Mouse (Mus musculus) MEL (cell line): Measurements from ENCODE around the gene Atrnl1. TPM values are rescaled to one million over a fixed set of nuclear protein-coding genes. Genes with fewer than 3 reads are reported as not detected.
A peak's percentile ranks its signal among the peaks of the same experiment; 100 is the strongest.

Experiments
- DNase-seq: peaks from one replicate; pipeline ENCODE4 v3.0.0; 2011; ENCODE audit warnings: low read depth, low spot score
- H3K27ac ChIP-seq: 2 replicates; pipeline ENCODE4 v1.5.1; 2012; ENCODE audit warnings: low read depth, mild to moderate bottlenecking, control low read depth, low read length, moderate library complexity; ENCODE audit not compliant: control insufficient read depth
- H3K27me3 ChIP-seq, 2 experiments: fragments of 150-350 bp in 1 of 2; sonication (generic) in 1 of 2; 2 replicates each; pipeline ENCODE4 v1.6.1; 2012; ENCODE audit warnings: low read length in 2 of 2, mild to moderate bottlenecking in 2 of 2, improper control_type of control experiment in 1 of 2, moderate library complexity in 1 of 2; ENCODE audit not compliant: insufficient read depth in 2 of 2, control insufficient read depth in 1 of 2
- H3K36me3 ChIP-seq, 2 experiments: 2 replicates each; pipeline ENCODE4 v1.6.1; 2012 to 2014; ENCODE audit warnings: low read length in 2 of 2, improper control_type of control experiment in 1 of 2, inconsistent platforms in 1 of 2, mild to moderate bottlenecking in 1 of 2; ENCODE audit not compliant: insufficient read depth in 2 of 2, control insufficient read depth in 1 of 2
- H3K4me1 ChIP-seq, 2 experiments: fragments of 150-350 bp in 1 of 2; sonication (generic) in 1 of 2; 2 replicates each; pipeline ENCODE4 v1.6.1; 2012; ENCODE audit warnings: low read length in 2 of 2, improper control_type of control experiment in 1 of 2, mild to moderate bottlenecking in 1 of 2; ENCODE audit not compliant: insufficient read depth in 2 of 2, control insufficient read depth in 1 of 2
- H3K4me3 ChIP-seq, 2 experiments: fragments of 150-350 bp in 1 of 2; sonication (generic) in 1 of 2; 2 replicates each; pipeline ENCODE4 v1.5.1; 2012; ENCODE audit warnings: low read depth in 2 of 2, low read length in 2 of 2, mild to moderate bottlenecking in 2 of 2, moderate library complexity in 2 of 2, control low read depth in 1 of 2, improper control_type of control experiment in 1 of 2; ENCODE audit not compliant: control insufficient read depth in 1 of 2, insufficient read depth in 1 of 2
- H3K79me2 ChIP-seq: 2 replicates; pipeline ENCODE4 v1.6.1; 2012; ENCODE audit warnings: mild to moderate bottlenecking, low read length, moderate library complexity; ENCODE audit not compliant: control insufficient read depth, poor library complexity, insufficient read depth
- H3K9ac ChIP-seq: 2 replicates; pipeline ENCODE4 v1.6.1; 2012; ENCODE audit warnings: low read depth, mild to moderate bottlenecking, control low read depth, low read length, moderate library complexity; ENCODE audit not compliant: control insufficient read depth, poor library complexity, severe bottlenecking
- H3K9me3 ChIP-seq: fragments of 150-350 bp; sonication (generic); replicated peaks from 2 replicates; pipeline ENCODE4 v1.6.1; 2012; ENCODE audit warnings: mild to moderate bottlenecking, low read length, improper control_type of control experiment, moderate library complexity; ENCODE audit not compliant: insufficient read depth
- BHLHE40 ChIP-seq: IDR thresholded peaks from 2 replicates; pipeline ENCODE4 v1.6.1; 2012; ENCODE audit warnings: low read depth, mild to moderate bottlenecking, inconsistent platforms, low read length, improper control_type of control experiment, borderline replicate concordance
- CHD2 ChIP-seq: IDR thresholded peaks from 2 replicates; pipeline ENCODE4 v1.6.1; 2011; ENCODE audit warnings: low read length, improper control_type of control experiment
- CTCF ChIP-seq, 3 experiments: IDR thresholded peaks in 2 of 3; conservative IDR thresholded peaks in 1 of 3; 2 replicates each; pipeline ENCODE4 v1.5.1; 2011 to 2012; ENCODE audit warnings: low read length in 3 of 3, low read depth in 2 of 3, mild to moderate bottlenecking in 2 of 3, improper control_type of control experiment in 1 of 3, inconsistent platforms in 1 of 3, mixed read lengths in 1 of 3, moderate library complexity in 1 of 3; ENCODE audit not compliant: control insufficient read depth in 1 of 3, insufficient read depth in 1 of 3, poor library complexity in 1 of 3, severe bottlenecking in 1 of 3
- ELF1 ChIP-seq: IDR thresholded peaks from 2 replicates; pipeline ENCODE4 v1.6.1; 2014; ENCODE audit warnings: low read depth, mild to moderate bottlenecking, inconsistent platforms, low read length, improper control_type of control experiment, moderate library complexity
- EP300 ChIP-seq, 2 experiments: IDR thresholded peaks; 2 replicates each; pipeline ENCODE4 v1.6.1; 2011; ENCODE audit warnings: improper control_type of control experiment in 2 of 2, low read length in 2 of 2, low read depth in 1 of 2, mild to moderate bottlenecking in 1 of 2
- ETS1 ChIP-seq: IDR thresholded peaks from 2 replicates; pipeline ENCODE4 v1.6.1; 2012; ENCODE audit warnings: low read depth, mild to moderate bottlenecking, inconsistent platforms, low read length, improper control_type of control experiment, moderate library complexity
- GABPA ChIP-seq: IDR thresholded peaks from 2 replicates; pipeline ENCODE4 v1.6.1; 2012; ENCODE audit warnings: low read depth, mild to moderate bottlenecking, inconsistent platforms, low read length, improper control_type of control experiment, moderate library complexity
- HCFC1 ChIP-seq: IDR thresholded peaks from 2 replicates; pipeline ENCODE4 v1.6.1; 2012; ENCODE audit warnings: low read depth, mild to moderate bottlenecking, inconsistent platforms, low read length, improper control_type of control experiment, moderate library complexity
- JUND ChIP-seq: IDR thresholded peaks from 2 replicates; pipeline ENCODE4 v1.6.1; 2011; ENCODE audit warnings: low read depth, mild to moderate bottlenecking, improper control_type of control experiment, low read length
- KAT2A ChIP-seq: conservative IDR thresholded peaks from 2 replicates; pipeline ENCODE4 v1.6.1; 2012; ENCODE audit warnings: low read depth, low read length, improper control_type of control experiment, inconsistent platforms
- MAFK ChIP-seq: IDR thresholded peaks from 2 replicates; pipeline ENCODE4 v1.6.1; 2011; ENCODE audit warnings: low read depth, mild to moderate bottlenecking, low read length, improper control_type of control experiment, borderline replicate concordance
- MEF2A ChIP-seq: IDR thresholded peaks from 2 replicates; pipeline ENCODE4 v1.6.1; 2014; ENCODE audit warnings: low read depth, mild to moderate bottlenecking, inconsistent platforms, low read length, improper control_type of control experiment; ENCODE audit not compliant: poor library complexity, insufficient replicate concordance, severe bottlenecking; ENCODE audit errors: extremely low read depth
- MYB ChIP-seq: IDR thresholded peaks from 2 replicates; pipeline ENCODE4 v1.6.1; 2011; ENCODE audit warnings: mild to moderate bottlenecking, low read depth, low read length, improper control_type of control experiment
- NRF1 ChIP-seq: IDR thresholded peaks from 2 replicates; pipeline ENCODE4 v1.6.1; 2014; ENCODE audit warnings: low read depth, mild to moderate bottlenecking, inconsistent platforms, low read length, improper control_type of control experiment, moderate library complexity; ENCODE audit not compliant: poor library complexity, insufficient read depth, severe bottlenecking
- RAD21 ChIP-seq: IDR thresholded peaks from 2 replicates; pipeline ENCODE4 v1.6.1; 2011; ENCODE audit warnings: mild to moderate bottlenecking, low read depth, low read length, improper control_type of control experiment
- RCOR1 ChIP-seq: IDR thresholded peaks from 2 replicates; pipeline ENCODE4 v1.6.1; 2012; ENCODE audit warnings: low read depth, mild to moderate bottlenecking, inconsistent platforms, low read length, improper control_type of control experiment
- SIN3A ChIP-seq: IDR thresholded peaks from 2 replicates; pipeline ENCODE4 v1.6.1; 2012; ENCODE audit warnings: low read length, improper control_type of control experiment, inconsistent platforms
- SMC3 ChIP-seq: IDR thresholded peaks from 2 replicates; pipeline ENCODE4 v1.6.1; 2011; ENCODE audit warnings: low read depth, low read length, improper control_type of control experiment
- TAL1 ChIP-seq: IDR thresholded peaks from 2 replicates; pipeline ENCODE4 v1.6.1; 2012; ENCODE audit warnings: mild to moderate bottlenecking, inconsistent platforms, low read length, moderate library complexity, mixed read lengths
- UBTF ChIP-seq: IDR thresholded peaks from 2 replicates; pipeline ENCODE4 v1.6.1; 2012; ENCODE audit warnings: low read depth, mild to moderate bottlenecking, inconsistent platforms, low read length, improper control_type of control experiment, moderate library complexity, borderline replicate concordance; ENCODE audit not compliant: insufficient read depth
- USF1 ChIP-seq: IDR thresholded peaks from 2 replicates; pipeline ENCODE4 v1.6.1; 2014; ENCODE audit warnings: low read depth, mild to moderate bottlenecking, inconsistent platforms, low read length, improper control_type of control experiment, moderate library complexity
- ZC3H11A ChIP-seq: IDR thresholded peaks from 2 replicates; pipeline ENCODE4 v1.6.1; 2012; ENCODE audit warnings: low read depth, mild to moderate bottlenecking, inconsistent platforms, low read length, improper control_type of control experiment
- ZKSCAN1 ChIP-seq: IDR thresholded peaks from 2 replicates; pipeline ENCODE4 v1.6.1; 2012; ENCODE audit warnings: low read depth, mild to moderate bottlenecking, inconsistent platforms, low read length, improper control_type of control experiment, moderate library complexity
- ZMIZ1 ChIP-seq: IDR thresholded peaks from 2 replicates; pipeline ENCODE4 v1.6.1; 2012; ENCODE audit warnings: low read depth, mild to moderate bottlenecking, inconsistent platforms, low read length, improper control_type of control experiment, moderate library complexity
- ZNF384 ChIP-seq: IDR thresholded peaks from 2 replicates; pipeline ENCODE4 v1.6.1; 2012; ENCODE audit warnings: low read depth, mild to moderate bottlenecking, inconsistent platforms, low read length, improper control_type of control experiment
- polyA plus RNA-seq, 2 experiments: library from polyadenylated mRNA; stranded (reverse) in 1 of 2; unstranded in 1 of 2; fragments of >175 nt in 1 of 2; fragments of >200 nt in 1 of 2; gene quantifications; 2 replicates each; pipeline versions ENCODE4 v1.2.1 to v1.2.4; 2012; ENCODE audit warnings: low replicate concordance in 2 of 2, low read depth in 1 of 2; ENCODE audit not compliant: insufficient read length in 2 of 2, insufficient read depth in 1 of 2, missing spikeins in 1 of 2
- total RNA-seq: library from RNA; depleted of rRNA; stranded (reverse); fragments of 300-350 nt; gene quantifications from 2 replicates; pipeline ENCODE4 v1.2.3, GENCODE M21; 2012

Atrnl1 gene
- total and polyA plus RNA-seq, 3 experiments = 6.4 to 8.2 TPM; not detected in 1

GRCm38 (mm10) chr19:57995015-57995414 is 384.2 kb downstream of the Atrnl1 start:
- Histone ChIP-seq H3K79me2 (no peaks in the 10 kb centered on the region), H3K27me3 (no peaks in the 10 kb centered on the region), H3K27ac (no peak overlapping the region), H3K9me3 (no peaks in the 10 kb centered on the region), H3K9ac (no peak overlapping the region), H3K36me3 (no peaks in the 10 kb centered on the region), H3K4me3 (no peak overlapping the region), H3K4me1 (no peaks in the 10 kb centered on the region)
- no peak for TF ChIP-seq RAD21
- TF ChIP-seq EP300 (IDR thresholded peaks at IDR 0.05; ENCODE audit: low read depth in 1 of 2, low read length in 2 of 2) = no peak
- no peak for TF ChIP-seq ETS1
- no peak for TF ChIP-seq MEF2A
- no peak for TF ChIP-seq GABPA
- TF ChIP-seq ELF1 = no peak
- TF ChIP-seq HCFC1 = no peak
- TF ChIP-seq USF1 = no peak
- TF ChIP-seq KAT2A = no peak
- no peak for TF ChIP-seq MYB
- TF ChIP-seq JUND = no peak
- no peak for TF ChIP-seq BHLHE40
- no peak for TF ChIP-seq TAL1
- TF ChIP-seq UBTF = no peak
- no peak for TF ChIP-seq RCOR1
- no peak for TF ChIP-seq ZNF384
- TF ChIP-seq CHD2 = no peak
- no peak for DNase-seq

GRCm38 (mm10) chr19:57997961-57998360 is 387.1 kb downstream of the Atrnl1 start:
- TF ChIP-seq SMC3 = peak; percentile 71
- no peak for TF ChIP-seq MAFK
- no peak for TF ChIP-seq ZMIZ1
- no peak for TF ChIP-seq HCFC1
- TF ChIP-seq RCOR1 = no peak
- no peak for TF ChIP-seq NRF1
- TF ChIP-seq CTCF (IDR thresholded peaks at IDR 0.05 in 2 of 3, conservative IDR thresholded peaks at IDR 0.05 in 1 of 3; ENCODE audit: control insufficient read depth in 1 of 3, insufficient read depth in 1 of 3, low read depth in 2 of 3, low read length in 3 of 3, poor library complexity in 1 of 3, severe bottlenecking in 1 of 3) = peak; percentile 73 to 81 (median 77)
- peak; percentile 42 for TF ChIP-seq ZC3H11A
- TF ChIP-seq MEF2A = no peak
- TF ChIP-seq GABPA = no peak
- TF ChIP-seq SIN3A = no peak
- no peak for TF ChIP-seq ZKSCAN1
- peak; percentile 61 for TF ChIP-seq RAD21
- TF ChIP-seq UBTF = no peak
- no peak overlapping the region for H3K27ac ChIP-seq
- H3K9ac ChIP-seq = no peak overlapping the region
- no peak overlapping the region for H3K4me3 ChIP-seq
- peak; percentile 71 for DNase-seq
- H3K9me3 ChIP-seq = no peaks in the 10 kb centered on the region
- H3K27me3 ChIP-seq = no peaks in the 10 kb centered on the region
- no peaks in the 10 kb centered on the region for H3K36me3 ChIP-seq
- H3K4me1 ChIP-seq = no peaks in the 10 kb centered on the region
- H3K79me2 ChIP-seq = no peaks in the 10 kb centered on the region
